Mouse (Mus musculus): Measurements from ENCODE around the gene Tsc22d2.

DNA sequence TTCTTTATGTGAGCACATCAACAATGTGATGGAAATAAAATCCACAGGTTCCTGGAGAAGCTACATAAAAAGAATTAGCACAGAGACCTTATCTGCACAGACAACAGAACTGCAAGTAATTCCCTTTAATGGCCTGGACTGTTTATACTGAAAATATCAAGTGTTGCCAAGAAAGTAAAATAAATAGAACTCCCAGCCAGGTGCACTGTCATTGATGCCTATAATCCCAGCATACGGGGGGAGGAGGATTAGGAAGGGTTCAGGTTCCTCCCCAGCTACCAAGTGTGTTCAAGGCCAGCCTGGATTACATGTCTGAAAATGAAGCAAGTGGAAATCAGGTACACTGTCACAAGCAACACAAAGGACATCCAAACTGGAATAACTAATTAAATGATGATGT lies 29.5 kb upstream of the Tsc22d2 start:
- TF ChIP-seq CTCF (IDR thresholded peaks at IDR 0.05; ENCODE audit: low read depth, low read length): no peak
- TF ChIP-seq GATA2 (IDR thresholded peaks at IDR 0.05; ENCODE audit: borderline replicate concordance, low read depth, low read length): no peak
- no peak for TF ChIP-seq TAL1 (conservative IDR thresholded peaks at IDR 0.05; ENCODE audit: low read depth, low read length)

Measured in G1E (cell line).